Mouse (Mus musculus) C2C12 (cell line): Measurements from ENCODE around the gene Adgrg5. TPM values are rescaled to one million over a fixed set of nuclear protein-coding genes. Genes with fewer than 3 reads are reported as not detected.

Source experiments
- H3K27me3 ChIP-seq: one replicate; pipeline ENCODE4 v1.6.1; 2011; ENCODE audit not compliant: control insufficient read depth, insufficient read depth, insufficient read length
- H3K36me3 ChIP-seq: one replicate; pipeline ENCODE4 v1.6.1; 2011; ENCODE audit not compliant: control insufficient read depth, insufficient read depth
- H3K4me3 ChIP-seq: one replicate; pipeline ENCODE4 v1.5.1; 2011; ENCODE audit warnings: mild to moderate bottlenecking, control low read depth; ENCODE audit not compliant: poor library complexity, insufficient read depth, severe bottlenecking
- H3K79me2 ChIP-seq: one replicate; pipeline ENCODE4 v1.6.1; 2011; ENCODE audit not compliant: control insufficient read depth, insufficient read depth
- H3K79me3 ChIP-seq: one replicate; pipeline ENCODE4 v1.6.1; 2011; ENCODE audit warnings: low read depth, control low read depth
- H3ac ChIP-seq: one replicate; pipeline ENCODE3; 2011; ENCODE audit warnings: low read depth; ENCODE audit not compliant: control insufficient read depth, insufficient read length
- CEBPB ChIP-seq: IDR thresholded peaks from one replicate; pipeline ENCODE4 v1.6.1; 2011; ENCODE audit warnings: low read depth, mild to moderate bottlenecking, control low read depth, moderate library complexity
- CTCF ChIP-seq: IDR thresholded peaks from one replicate; pipeline ENCODE4 v1.5.1; 2011; ENCODE audit not compliant: control insufficient read depth, insufficient read depth, insufficient read length
- FOSL1 ChIP-seq: IDR thresholded peaks from one replicate; pipeline ENCODE4 v1.8.0; 2011; ENCODE audit warnings: mild to moderate bottlenecking, low read length; ENCODE audit not compliant: poor library complexity, insufficient read depth, severe bottlenecking
- MAX ChIP-seq: IDR thresholded peaks from one replicate; pipeline ENCODE4 v1.6.1; 2011; ENCODE audit warnings: mild to moderate bottlenecking, control low read depth
- MYOD1 ChIP-seq: IDR thresholded peaks from one replicate; pipeline ENCODE4 v1.6.1; 2011; ENCODE audit warnings: low read depth; ENCODE audit not compliant: control insufficient read depth, insufficient read length
- MYOG ChIP-seq: IDR thresholded peaks from one replicate; pipeline ENCODE4 v1.6.1; 2011; ENCODE audit not compliant: control insufficient read depth, insufficient read length; ENCODE audit errors: extremely low read depth
- USF1 ChIP-seq: IDR thresholded peaks from one replicate; pipeline ENCODE4 v1.6.1; 2011; ENCODE audit warnings: low read depth, mild to moderate bottlenecking, control low read depth, moderate library complexity
- long read RNA-seq, 2 experiments: library from polyadenylated mRNA; unstranded; transcript quantifications; one replicate each; pipeline ENCODE4 v2.0.0; 2019 to 2020
- polyA plus RNA-seq: library from polyadenylated mRNA; unstranded; fragments of >200 nt; fragmentation: generic; extraction: Trizol; gene quantifications from one replicate; pipeline ENCODE4 v1.2.1, GENCODE M21; 2012; ENCODE audit warnings: missing spikeins

Adgrg5 gene
- polyA plus RNA-seq, result 0.18 TPM
- long read RNA-seq, experiment 1, partial matches to known transcripts, result 0 of 1 reads
- long read RNA-seq, experiment 1, other reads (novel, unspliced or antisense), result 1 of 1 reads
- long read RNA-seq, experiment 2, partial matches to known transcripts, result 0 of 9 reads
- long read RNA-seq, experiment 2, other reads (novel, unspliced or antisense), result 9 of 9 reads

DNA sequence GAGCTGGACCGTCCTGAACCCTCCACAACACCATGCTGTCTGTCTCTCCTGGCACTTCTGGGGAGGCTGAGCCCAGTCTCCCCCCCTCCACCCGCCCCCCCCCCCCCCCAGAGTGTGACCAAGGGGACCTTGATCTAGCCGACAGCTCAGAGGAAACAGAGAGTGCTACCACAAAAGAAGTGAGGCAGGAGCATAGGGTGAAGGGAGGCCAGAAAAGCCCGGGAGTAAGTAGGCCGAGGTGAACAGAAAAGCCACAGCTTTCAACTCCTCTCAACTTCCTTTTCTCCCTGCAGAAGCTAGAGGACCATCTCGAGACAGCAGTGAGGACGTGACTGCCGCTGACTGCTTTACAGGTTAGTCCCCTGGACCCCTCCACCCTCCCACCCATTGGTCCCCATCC is at the start of gene Adgrg5:
Adgrg5 (plus strand) TSS at position 290 of the 400 bp plus-strand sequence.
- Histone ChIP-seq H3K79me2 (no peaks in the 10 kb centered on the region), H3K79me3 (no peaks in the 10 kb centered on the region), H3K27me3 (no peaks in the 10 kb centered on the region), H3ac (no peak within 1 kb of the TSS), H3K36me3 (no peaks in the 10 kb centered on the region), H3K4me3 (no peak within 1 kb of the TSS)
- no peak for TF ChIP-seq FOSL1
- TF ChIP-seq MAX, result no peak
- TF ChIP-seq CEBPB, result no peak
- TF ChIP-seq CTCF, result no peak
- TF ChIP-seq MYOG, result no peak
- TF ChIP-seq MYOD1, result no peak

DNA sequence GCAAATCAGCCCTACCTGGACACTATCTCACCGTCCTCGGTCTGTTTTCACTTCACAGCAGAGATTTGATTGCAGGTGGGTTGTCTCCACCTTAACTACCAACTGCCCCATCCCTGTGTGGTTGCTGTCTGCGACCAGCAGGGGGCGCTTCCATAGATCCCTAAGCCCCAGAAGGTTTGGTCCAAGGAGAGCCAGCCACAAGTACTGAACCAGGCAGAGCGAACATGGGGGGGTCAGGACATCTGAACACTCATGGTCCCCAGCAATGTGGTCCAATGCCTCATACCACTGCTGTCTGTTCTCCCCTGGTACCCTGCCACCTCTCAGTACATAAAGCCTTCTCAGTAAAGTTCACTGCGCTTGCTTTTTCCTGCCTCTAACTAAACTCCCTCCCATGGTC is 49.1 kb upstream of the Adgrg5 start:
- H3K79me2 ChIP-seq, result no peaks in the 10 kb centered on the region
- peak; percentile 78 for TF ChIP-seq CTCF
- TF ChIP-seq MYOD1, result no peak
- TF ChIP-seq USF1, result no peak
- TF ChIP-seq CEBPB, result no peak
- H3ac ChIP-seq, result no peak overlapping the region
- no peaks in the 10 kb centered on the region for H3K36me3 ChIP-seq
- no peaks in the 10 kb centered on the region for H3K27me3 ChIP-seq
- no peaks in the 10 kb centered on the region for H3K79me3 ChIP-seq
- no peak overlapping the region for H3K4me3 ChIP-seq

DNA sequence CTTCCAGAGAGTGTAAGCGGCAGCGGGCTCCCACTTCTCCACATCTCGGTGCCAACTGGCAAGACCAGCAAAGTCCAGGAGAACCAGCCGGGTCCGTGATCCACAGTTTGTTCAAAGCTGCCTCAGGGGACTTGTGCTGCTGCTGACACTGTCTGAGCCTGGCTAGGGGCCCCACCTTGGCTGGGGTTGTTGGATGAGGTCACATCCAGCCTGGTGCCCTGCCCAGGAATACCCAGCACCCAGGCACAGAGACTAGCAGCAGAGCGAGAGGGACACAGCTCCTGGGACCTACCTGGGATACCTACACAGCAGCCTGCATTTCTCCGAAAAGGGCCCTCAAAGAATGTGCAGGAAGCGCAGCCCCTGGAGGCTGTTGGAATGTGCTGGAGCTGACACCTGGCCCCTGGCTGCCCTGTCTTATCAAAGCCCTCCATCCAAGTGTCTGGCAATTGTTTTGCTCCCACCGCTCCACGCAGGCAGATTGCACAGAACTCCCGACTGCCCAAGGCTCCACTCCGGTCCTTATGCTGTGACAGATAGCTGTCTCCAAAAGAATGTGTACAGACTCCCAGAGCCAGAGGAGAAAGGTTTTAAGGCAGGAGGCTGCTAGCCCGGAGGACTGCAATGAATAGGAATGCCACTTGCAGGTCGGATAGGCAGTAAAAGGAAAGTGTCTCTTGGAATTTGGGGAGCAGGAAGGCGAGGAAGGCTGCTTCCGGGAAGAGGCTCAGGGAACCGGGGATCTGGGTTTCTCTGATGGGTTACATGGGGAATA is 48.2 kb upstream of the Adgrg5 start:
- TF ChIP-seq MAX (no peak), USF1 (no peak), CEBPB (no peak), MYOG (no peak), MYOD1 (no peak), FOSL1 (no peak), CTCF (no peak)
- H3K79me2 ChIP-seq, result no peaks in the 10 kb centered on the region
- no peaks in the 10 kb centered on the region for H3K27me3 ChIP-seq
- H3K79me3 ChIP-seq, result no peaks in the 10 kb centered on the region
- no peaks in the 10 kb centered on the region for H3K36me3 ChIP-seq
- peak overlapping the region; percentile 65 for H3ac ChIP-seq
- H3K4me3 ChIP-seq, result peak overlapping the region; percentile 31

DNA sequence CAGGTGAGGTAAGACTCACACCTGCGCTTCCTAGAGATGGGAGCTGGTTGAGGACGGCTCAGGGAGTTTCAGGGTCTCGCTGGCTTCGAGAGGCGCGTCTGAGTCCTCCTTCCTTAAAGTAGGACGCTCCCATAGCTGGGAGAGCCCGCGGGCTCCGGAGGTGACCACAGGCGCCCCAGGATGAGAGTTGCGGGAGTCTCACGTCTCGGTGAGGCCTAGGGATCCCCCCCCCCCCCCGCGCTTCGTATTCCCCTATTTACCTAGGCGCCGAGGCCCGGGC is 47.7 kb upstream of the Adgrg5 start:
- Histone ChIP-seq H3K4me3 (peak overlapping the region; percentile 31), H3K79me3 (no peaks in the 10 kb centered on the region), H3K36me3 (no peaks in the 10 kb centered on the region), H3ac (peak overlapping the region; percentile 65), H3K27me3 (no peaks in the 10 kb centered on the region), H3K79me2 (no peaks in the 10 kb centered on the region)
- no peak for TF ChIP-seq CEBPB
- no peak for TF ChIP-seq MAX
- TF ChIP-seq CTCF, result no peak
- no peak for TF ChIP-seq MYOG
- TF ChIP-seq USF1, result no peak
- TF ChIP-seq MYOD1, result no peak

DNA sequence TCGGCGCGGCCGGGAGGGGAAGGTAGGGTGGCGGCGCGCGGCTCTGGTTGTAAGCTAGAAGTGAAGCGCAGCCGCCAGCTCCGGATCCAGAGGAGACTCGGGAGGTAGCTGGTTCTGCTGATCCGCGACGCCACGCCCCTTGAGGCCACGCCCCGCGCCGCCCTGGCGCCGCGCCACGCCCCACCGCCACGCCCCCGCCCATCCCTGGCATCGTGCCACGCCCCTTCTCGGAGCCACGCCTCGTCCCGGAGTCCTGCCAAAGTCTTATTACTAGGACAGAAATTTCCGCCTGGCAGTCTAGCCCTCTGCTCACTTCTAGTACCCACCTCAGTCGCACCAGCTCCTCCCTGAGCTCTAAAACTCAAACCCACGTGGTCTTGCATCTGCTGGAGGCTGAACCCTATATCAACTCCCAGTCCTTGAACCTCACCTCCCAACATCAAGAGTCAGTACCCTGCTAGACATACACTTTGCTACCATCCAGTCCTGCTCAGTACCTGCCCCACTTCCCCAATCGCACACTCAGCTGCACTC is 47.2 kb upstream of the Adgrg5 start, which contains the start of gene Dok4:
Dok4 (minus strand) TSS at position 134 of the 534 bp plus-strand sequence.
- Histone ChIP-seq H3K79me2 (no peaks in the 10 kb centered on the region), H3K79me3 (no peaks in the 10 kb centered on the region), H3ac (peak within 1 kb of the TSS; percentile 65), H3K27me3 (no peaks in the 10 kb centered on the region), H3K4me3 (peak within 1 kb of the TSS; percentile 31), H3K36me3 (no peaks in the 10 kb centered on the region)
- peak; percentile 36 for TF ChIP-seq USF1
- TF ChIP-seq FOSL1, result no peak

DNA sequence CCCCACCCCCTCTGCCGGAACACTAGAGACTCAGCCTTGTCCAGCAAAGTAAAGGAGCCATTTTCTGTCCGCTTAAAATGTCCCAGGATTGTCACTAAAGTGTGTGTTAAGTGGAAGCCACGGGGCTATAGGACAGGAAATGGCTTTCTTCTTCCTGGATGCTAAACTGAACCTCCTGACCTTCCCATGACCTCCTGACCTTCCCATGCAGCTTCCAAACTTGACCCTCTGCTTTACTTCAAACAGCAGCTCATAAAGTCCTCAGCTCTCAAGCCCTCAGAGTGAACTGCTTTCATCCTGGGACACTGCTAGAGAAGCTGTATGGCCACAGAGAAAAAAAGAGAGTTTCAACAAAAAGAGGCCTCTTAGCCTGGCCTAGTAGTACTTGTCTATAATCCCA is 46.7 kb upstream of the Adgrg5 start:
- Histone ChIP-seq H3K4me3 (no peak overlapping the region), H3K36me3 (no peaks in the 10 kb centered on the region), H3K79me2 (no peaks in the 10 kb centered on the region), H3ac (no peak overlapping the region), H3K79me3 (no peaks in the 10 kb centered on the region), H3K27me3 (no peaks in the 10 kb centered on the region)
- TF ChIP-seq CEBPB (no peak), FOSL1 (no peak), CTCF (no peak), MAX (no peak), MYOD1 (no peak), USF1 (no peak)
